Mouse (Mus musculus): ENCODE results near the gene Dpp8. TPM values are rescaled to one million over a fixed set of nuclear protein-coding genes. Genes with fewer than 3 reads are reported as not detected.

Dpp8 gene
- total RNA-seq, 4 experiments from 2014 or later = 152 to 168 (median 161) TPM

Other genes with a start within 250 kb of the Dpp8 start
- gene Dennd4a, start 221.1 kb upstream of the Dpp8 start, total RNA-seq (2022) = 10 to 100 TPM; 58.1 to 71.8 (median 63.5) TPM
- gene Slc24a1, start 80.8 kb upstream of the Dpp8 start, total RNA-seq (2022) = under 1 TPM; 0.23 to 0.58 (median 0.28) TPM
- gene Ints14, start 71.5 kb upstream of the Dpp8 start, total RNA-seq (2022) = 10 to 100 TPM; 17.7 to 20.8 (median 18.8) TPM
- 100 to 1,000 TPM; 136 to 151 (median 147) TPM for gene Hacd3, start 10.7 kb upstream of the Dpp8 start, total RNA-seq (2022)
- 10 to 100 TPM; 35.7 to 39.1 (median 36.6) TPM for gene Igdcc4, start 69.1 kb downstream of the Dpp8 start, total RNA-seq (2022)
- 1 to 10 TPM; 1.2 to 2.1 (median 1.2) TPM for gene Igdcc3, start 108.8 kb downstream of the Dpp8 start, total RNA-seq (2022)
- 1 to 10 TPM; 3.4 to 4.8 (median 4.0) TPM for gene Parp16, start 162.9 kb downstream of the Dpp8 start, total RNA-seq (2022)
- under 1 TPM in 3 of 4 experiments, not detected in 1; 0.13 to 0.23 (median 0.19) TPM for gene Cilp, start 232.8 kb downstream of the Dpp8 start, total RNA-seq (2022)

All from left cerebral cortex, adult 8-10 months (tissue).